Mouse (Mus musculus): ENCODE results near the gene Lyzl4.

Gene Lyzl4

DNA sequence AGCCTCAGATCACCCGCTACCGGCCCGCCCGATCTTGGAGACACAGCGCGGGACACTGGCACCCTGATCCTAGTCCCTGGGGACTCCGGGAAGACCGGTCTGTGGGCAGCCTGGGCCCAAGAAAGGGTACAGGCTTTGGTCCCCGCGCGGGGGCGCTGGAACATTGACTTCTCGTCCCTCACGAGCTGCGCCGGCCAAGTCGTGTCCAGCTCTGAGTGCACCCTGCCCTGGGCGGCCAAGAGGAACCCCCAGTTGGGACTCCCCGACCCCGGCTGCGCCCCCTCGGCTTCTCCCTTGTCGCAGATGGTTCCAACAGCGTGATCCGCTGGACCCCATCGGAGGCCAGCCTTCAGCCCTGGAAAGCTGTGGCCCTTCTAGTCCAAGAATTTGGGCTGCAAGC is at the start of gene Lyzl4:
TSS of gene Lyzl4 (minus strand) at position 96 of the 400 bp plus-strand sequence.
- peak; percentile 56 to 72 for DNase-seq

DNA sequence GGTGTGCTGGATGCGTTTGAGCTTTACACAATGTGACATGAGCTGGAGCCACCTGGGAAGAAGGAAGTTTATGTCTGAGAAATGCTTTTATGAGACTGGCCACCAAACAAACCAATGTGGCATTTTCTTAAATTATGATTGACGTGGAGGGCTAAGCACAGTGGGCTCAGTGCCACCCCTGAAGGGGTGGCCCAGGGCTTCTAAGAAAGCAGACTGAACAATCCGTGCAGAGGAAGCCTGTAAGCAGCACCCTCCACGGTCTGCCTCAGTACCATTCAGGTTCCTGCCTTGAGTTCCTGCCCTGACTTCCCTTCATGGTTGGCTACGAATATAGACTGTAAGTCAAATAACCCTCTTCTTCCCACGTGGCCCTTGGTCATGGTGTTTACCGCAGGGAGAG is 48.8 kb upstream of the Lyzl4 start:
- no peak for DNase-seq

DNA sequence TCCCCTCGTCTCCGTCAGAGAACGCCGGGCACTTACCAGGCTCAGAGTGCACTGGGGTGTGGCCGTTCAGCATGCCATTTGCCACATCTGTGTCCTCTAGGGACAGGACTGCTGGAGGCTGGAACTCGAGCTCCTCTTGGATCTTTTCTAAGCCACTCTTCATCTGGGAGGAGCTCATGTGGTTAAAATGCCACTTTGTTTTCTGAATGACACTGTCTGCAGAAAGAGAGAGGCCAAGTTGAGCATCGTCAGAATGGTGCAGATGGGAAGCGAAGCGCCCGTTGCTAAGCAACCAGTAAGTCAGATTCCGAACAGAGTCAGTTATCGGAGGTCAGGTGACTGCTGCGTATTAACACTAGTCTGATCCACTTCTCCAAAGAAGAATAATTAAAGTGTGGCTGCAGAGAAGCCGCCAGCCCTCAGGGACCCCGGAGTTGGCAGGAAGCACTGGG is 48.3 kb upstream of the Lyzl4 start:
- no peak for DNase-seq

DNA sequence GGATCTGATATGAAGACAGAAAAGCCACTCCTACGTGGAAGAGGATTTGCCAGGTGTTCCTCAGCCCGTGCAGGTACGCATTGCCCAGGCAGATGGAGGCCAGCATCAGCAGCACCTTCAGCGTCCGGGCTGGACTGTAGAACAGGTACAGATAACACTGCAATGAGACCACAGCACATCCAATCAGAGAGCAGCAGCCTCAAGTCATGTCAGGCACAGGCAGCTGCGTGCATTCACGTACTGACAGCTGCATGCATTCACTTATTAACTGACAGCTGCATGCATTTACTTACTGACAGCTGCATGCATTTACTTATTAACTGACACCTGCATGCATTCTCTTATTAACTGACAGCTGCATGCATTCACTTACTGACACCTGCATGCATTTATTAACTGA is 42.8 kb upstream of the Lyzl4 start:
- no peak for DNase-seq

DNA sequence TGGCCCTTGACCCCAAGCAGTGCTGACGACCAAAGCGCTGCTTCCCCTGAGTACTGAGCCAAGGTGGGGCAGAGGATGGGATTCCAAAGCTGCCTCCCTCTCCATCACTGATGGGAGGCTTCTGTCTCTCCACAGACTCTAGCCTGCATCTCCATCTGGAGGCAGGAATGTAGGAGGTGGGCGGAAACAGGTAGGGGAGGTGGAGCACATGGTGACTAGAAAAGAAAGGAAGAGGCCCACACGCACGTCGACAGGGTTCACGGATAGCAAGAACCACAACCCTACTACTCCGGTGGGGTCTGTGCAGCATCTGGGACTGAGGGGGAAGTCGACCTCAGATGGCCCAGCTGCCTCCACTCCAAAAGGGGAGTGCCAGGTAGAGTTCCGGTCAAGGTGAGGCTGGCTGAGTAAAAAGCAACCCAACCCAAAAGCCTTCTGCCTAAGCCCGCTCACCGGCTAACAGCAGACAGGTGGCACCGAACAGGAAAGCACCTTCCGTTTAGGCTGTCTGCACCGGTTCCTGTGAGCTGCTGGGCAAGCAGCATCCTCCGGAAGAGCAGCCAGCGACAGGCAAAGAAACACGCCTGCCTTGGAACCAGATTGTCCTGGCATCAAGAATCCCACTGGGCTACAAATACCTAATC is 40.3 kb upstream of the Lyzl4 start:
- peak in 1 of 2 experiments; percentile 19 for DNase-seq

DNA sequence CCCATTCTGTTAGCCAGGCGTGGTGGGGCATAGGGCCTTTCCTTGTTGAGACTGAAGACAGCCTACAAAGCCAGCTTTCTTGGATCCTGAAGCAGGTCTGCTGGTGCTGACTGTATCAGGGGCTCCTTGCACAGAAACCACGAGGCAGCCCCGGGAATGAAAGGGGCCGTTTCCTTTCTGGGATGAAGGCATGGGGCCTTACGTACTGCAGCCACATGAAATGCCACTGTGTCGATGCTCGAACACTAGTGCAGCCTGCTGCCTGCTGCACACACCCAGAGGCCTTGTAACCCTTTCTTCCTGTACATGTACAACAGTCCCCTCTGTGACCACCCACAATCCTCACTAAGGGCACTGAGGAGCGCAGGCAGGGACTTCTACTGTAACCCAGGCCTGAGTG is 39.3 kb upstream of the Lyzl4 start:
- DNase-seq, result no peak

DNA sequence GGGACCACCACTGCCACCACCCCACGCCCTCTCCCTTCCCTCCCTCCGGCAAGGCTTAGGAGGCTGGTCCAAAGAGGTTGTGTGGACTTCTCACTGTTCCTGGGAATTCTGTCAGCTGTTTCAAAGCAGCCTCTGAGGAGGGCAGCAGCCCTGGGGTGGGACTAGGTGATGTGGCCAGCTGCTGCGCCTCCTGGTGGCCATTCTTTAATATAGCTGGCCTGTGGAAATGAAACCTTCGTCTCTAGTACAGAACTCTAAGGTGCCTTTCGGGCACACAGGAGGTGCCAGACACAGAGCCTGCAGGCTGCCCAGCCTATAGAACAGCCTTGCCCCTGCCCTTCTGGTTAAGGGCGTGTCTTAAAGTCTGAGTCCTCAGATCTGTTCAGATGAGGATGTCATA is 37.7 kb upstream of the Lyzl4 start:
- DNase-seq, result peak in 1 of 2 experiments; percentile 52

DNA sequence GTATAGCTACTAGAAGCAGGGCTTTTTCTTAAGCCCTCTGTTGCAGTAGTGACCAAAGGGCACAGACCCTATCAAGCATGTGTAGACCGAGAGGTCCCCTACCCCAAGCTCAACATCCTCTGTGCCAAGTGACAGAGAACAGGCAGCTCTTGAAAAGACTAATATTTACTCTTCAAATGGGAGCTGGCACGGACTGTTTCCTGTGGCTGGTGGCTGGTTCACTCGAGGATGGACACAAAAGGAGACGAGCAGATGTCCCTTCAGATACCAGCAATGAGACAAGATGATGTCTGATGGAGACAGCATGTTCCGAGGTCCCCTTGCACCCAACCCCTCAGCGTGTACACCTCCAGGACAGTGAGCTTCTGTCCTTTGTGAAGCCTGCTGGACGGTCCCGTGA is 35.6 kb upstream of the Lyzl4 start:
- no peak for DNase-seq

DNA sequence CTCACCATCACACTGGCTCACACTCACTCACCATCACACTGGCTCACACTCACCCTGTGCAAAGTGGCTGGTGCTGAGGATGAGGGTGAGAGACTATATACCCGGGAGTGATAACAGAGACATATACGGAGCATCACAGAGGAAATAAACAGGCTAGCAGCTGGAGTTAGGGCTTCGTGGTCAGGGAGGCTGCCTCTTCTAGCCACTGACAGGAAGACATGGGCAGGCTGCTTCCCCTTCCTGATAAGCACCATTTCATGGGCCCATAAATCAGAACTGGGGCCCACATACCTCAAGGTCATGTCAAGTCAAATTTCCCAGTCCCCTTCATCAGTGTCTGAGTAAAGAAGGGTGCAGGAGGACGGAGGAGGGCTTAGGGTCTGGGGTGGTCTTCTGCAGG is 35.2 kb upstream of the Lyzl4 start:
- peak in 1 of 2 experiments; percentile 17 for DNase-seq

DNA sequence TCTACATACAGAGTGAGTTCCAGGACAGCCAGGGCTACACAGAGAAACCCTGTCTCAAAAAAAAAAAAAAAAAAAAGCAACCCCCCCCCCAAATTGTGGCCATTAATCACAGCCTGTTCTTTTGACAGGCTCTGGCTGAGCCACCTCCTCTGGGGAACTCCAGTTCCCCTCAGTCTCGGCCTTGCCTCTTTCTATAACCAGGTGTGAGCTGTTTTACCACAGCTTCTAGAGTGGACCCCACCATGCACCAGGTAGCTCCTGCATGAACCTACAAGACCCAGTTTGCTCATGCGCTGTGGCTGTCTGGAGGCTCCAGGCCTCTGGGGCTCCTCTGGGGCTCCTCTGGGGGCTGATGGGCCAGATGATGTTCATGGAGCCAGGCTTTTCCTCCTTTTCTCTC is 33.7 kb upstream of the Lyzl4 start:
- no peak for DNase-seq

DNA sequence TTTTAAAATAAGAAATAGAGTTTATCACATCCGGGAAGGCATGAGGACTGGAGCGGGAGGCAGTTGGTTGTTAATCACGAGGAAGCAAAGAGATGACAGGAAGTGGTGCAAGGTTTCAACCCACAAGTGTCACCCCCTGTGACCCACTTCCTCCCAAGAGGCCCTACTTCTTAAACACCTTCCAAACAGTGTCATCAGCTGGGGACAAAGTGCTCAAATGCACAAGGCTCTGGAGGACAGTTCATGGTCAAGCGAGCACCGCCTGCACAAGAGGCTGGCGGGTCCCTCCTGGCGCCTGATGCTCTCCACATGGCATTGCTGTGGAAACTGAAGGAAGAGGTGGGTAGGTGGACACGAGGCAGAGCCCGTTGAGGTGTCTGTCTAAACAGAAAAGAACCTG is 33.1 kb upstream of the Lyzl4 start:
- peak; percentile 48 to 65 for DNase-seq

DNA sequence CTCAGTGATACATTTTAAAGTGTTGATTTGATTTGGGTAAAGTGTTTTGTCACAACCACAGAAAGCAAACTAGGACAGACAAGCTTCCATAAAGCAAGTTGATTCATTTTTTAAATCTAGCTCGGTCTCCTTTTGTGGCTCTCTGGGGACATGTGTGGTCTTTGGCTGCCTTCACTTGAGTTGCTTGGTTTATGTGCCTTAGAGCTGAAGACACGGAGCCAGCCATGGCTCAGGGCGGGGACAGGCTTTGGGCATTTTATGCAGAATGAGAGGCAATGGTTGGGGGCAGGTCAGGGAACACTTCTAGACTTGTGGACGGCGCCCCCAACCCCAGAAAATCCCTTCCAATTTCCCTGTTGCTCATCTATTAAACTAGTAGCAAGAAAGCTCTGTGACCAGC is 31.8 kb upstream of the Lyzl4 start:
- no peak for DNase-seq

DNA sequence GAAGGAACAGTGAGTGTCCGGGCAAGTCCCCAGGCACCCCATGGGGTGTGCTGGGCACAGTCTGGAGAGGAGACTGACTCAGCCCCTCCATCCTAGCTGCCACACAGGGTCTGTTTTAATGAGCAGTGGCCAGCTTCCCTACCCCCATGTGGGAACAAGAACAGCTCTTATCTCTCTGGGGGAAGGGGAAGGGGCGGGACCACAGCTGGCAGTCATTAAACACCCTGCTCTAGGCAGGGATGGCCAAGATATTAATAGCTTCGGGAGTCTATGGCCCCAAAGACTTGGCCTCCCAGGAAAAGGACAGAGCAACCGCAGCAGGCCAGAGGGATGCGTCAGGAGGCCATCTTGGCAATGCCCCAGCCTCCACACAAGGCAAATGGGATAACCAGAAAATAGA is 30.4 kb upstream of the Lyzl4 start:
- DNase-seq, result no peak

DNA sequence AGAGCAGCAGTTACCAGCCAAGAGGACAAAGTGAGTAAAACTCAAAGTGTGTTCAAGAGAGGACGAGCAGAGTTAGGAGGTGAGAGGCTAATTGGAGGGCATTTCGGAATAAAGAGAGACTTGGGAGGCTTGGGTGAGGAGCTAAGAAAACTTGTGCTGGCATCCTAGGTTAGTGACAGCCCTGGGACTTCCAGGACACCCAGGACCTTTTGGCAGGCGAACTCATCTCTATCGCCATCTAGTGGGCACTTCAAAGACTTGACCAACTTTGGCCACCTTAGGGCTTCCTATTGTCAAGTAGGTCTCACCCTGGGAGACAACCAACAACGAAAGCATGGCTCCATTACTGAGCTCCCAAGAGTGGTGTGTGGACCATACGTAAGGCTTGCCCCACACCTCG is 29.4 kb upstream of the Lyzl4 start:
- DNase-seq, result peak in 1 of 2 experiments; percentile 37

DNA sequence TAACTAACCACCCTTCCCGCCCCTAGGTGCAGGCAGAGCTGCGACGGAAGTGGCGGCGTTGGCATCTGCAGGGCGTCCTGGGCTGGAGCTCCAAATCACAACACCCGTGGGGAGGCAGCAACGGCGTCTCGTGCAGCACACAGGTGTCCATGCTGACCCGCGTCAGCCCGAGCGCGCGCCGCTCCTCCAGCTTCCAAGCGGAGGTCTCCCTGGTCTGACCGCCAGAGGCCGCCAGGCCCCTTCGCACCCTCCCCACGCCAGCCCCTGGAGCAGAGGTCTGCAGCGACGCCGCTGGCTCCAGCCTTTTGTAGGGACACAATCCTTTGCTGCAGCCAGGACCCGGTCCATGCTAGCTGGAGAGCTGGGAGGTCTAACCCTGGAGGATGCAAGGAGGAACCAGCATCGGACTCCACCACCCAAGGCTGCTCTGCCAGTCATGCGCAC is 27.5 kb upstream of the Lyzl4 start:
- DNase-seq, result peak; percentile 44 to 68

DNA sequence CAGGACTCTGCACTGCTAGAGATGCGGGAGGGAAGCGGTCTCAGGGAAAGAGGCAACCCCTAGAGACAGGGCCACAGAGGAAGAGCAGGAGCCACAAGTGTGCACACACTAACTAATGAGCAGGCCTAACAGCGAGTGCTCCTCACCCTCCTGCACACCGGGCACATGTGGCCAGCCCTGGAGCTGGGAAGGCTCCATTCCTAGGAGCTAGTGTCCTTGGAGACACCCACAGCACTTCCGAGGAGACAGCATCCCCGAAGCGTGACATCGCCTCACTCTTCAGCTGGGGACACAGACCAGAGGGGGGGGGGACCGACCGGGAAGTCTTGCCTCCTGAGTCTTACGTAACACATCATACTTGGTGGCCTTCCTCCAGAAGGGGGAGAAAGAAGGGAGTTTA is 25.9 kb upstream of the Lyzl4 start:
- no peak for DNase-seq

DNA sequence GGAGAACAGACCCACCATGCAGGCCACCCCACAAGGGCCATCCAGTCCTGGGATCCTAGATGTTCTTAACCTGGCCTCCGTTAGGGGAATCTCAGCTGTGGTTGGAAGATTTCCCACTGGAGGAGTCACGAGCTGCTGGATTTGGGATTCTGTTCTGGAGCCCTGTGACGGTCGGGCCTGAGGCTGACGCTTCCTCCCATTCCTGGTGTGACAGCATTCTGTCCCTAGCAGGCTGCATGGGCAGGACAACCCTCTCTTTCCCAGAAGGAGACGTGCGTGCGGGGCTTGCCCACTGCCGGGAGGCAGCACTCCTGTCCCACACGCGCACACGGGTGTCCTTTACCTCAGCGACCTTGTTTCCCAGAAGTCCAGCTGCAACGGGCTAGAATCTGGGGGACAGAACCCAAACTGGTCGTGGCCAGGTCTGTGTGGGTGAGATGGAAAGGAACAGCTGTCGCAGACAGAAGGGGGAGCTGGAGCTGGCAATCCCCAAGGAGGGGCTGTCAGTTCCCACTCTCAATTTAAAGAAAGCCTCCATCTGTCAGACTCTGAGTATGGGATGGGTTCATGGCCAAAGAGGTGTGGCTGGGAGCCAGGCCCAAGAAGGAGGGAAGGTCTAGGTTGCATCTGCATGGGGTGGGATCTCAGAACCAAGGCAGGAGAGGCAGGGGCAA is 25.2 kb upstream of the Lyzl4 start:
- DNase-seq, result no peak

DNA sequence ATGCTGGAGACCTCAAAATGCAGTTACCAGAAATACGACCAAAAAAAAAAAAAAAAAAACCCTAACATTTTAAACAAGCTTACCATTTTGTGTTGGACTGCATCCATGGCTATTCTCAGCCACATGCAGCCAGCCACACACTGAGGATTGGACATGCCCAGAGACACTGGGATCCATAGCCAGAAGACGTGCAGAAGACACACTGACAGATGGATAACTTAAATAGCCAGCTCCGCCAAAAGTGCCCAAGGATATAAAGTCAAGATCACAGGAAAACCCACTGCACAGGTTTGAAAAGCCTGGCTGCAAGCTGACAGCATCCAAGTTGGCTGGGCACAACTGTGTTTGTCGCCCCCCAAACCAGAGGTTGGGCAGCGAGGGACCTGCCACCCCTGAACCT is 22.2 kb upstream of the Lyzl4 start:
- no peak for DNase-seq

DNA sequence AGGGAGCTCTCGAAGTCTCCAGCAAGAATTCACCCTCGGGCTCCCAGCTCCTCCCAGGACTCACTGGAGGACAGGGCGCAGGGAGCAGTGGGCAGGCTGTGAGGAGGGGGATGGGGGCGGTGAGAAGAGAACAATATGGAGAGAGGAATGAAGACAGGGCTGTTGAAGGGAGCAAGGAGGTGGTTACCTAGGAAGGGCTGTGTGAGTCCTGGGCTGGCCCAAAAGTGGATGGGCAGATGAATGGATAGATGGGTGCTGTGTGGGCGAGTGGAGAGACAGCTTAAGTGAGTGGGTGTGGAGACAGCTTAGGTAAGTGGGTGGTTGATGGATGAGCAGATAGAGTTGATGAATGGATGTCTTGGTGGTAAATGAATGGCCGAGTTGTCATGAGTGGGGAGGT is 21.6 kb upstream of the Lyzl4 start:
- DNase-seq, result no peak

DNA sequence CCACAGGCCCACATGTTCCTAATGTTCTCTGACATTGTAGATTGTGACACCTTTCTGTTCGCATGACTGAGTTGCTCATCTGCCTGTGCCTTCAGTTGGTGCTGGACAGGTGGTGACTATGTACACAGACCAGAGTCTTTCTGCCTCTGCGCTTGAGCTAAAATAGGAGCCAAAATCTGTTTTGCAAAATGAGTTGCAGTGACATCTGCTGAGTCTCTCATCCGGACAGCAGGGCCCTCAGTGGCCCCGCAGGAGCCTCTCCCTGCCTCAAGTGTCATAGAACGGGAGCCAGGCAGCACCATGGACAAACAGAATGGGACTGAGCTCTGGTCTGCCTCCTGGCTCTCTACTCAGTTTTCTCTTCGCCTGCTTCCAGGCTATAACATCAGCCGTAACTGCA is 17.9 kb upstream of the Lyzl4 start:
- DNase-seq, result no peak

DNA sequence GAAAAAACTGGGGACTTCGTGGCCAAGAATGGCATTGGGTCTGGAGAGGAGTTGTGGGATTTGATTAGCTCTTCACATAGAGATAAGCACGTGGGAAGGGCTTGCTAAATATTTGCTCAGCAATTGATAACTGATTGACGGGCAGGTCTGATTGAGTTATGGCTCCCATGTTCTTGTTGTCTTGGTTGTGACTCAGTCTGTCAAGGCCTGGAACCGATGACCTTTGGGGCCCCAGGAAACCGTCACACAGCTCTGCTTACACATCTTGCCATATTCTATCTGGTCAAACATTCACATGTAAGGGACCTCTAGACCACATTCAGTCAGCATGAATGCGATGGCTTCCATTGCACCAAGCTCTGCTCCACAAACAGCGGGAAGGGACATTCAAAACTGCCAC is 16.4 kb upstream of the Lyzl4 start:
- DNase-seq, result no peak

DNA sequence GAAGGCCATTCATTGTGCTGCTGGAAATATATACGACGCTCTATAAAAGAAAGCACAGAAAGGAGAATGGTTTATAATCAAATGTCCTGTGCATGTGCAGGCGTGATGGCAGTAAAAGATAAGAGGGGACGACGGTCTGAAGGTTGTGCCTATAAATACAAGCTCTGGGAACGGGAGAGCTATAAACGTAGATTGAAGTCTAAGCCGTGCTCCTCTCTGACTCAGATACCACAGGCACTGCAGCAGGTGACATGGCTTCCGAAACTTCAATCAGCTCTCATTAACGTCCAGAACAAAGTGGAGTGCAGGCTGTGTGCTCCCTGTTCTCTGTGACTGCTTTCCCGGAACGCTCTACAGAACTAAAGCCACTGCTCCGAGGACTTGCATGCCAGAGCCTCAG is 15.2 kb upstream of the Lyzl4 start:
- no peak for DNase-seq

DNA sequence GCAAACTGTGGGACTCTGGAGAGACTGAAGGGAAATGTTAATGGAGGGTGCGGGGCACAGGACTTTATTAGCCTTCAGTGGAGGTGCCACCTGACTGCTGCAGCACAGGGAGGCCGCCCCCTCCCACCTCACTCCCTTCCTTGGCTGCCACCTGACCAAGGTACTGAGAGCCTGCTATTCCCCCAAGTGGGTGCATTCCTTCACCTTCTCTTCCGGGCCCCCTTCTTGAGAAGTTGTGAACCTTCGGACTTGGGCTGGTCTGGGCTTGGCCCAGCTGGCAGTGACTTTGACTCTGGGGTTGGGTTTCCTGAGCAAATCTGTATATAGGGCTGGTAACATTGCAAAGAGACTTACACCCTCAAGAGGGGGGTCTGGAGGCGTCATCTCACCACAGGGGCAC is 14.4 kb upstream of the Lyzl4 start:
- no peak for DNase-seq

DNA sequence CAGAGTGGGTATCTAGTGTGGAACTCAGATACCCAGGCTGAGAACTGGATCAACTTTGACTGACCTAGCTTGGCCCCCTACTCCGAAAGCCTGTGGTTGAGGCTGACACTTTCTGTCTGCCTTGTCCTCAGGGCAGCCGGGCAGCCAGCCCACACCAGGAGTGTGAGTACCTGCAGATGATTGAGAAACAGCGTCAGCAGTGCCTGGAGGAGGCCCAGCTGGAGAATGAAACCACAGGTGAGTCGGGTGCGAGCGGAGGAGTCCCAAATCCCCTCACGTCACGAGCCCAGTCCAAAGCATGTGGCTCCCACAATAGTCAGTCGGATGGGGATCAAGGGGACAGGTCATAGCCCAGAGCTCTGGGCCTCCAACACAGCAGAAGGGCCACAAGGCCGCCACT is 11.8 kb upstream of the Lyzl4 start:
- DNase-seq, result no peak

DNA sequence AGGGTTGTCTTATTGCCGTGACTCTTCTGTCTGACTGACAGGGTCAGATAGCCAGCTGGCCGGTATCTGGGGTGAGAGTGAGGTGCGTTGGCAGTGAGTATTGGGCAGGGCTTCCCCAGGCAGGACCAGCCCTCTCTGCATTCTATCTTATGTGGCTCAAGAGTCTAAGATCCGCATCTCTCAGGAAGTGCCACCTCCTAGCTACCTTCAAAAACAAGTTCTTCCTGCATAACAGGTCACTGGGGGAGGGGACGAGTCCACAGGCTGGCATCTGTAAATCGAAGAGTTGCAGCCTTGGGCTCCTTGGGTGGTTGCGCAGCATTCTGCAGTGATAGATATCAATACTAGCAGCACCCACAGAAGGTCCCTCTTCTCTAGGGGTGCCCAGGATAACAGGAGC is 5.1 kb upstream of the Lyzl4 start:
- DNase-seq, result no peak
